Mouse (Mus musculus): Measurements from ENCODE around the gene Zfp59. TPM values are rescaled to one million over a fixed set of nuclear protein-coding genes. Genes with fewer than 3 reads are reported as not detected.

The Zfp59 gene
- total and polyA plus RNA-seq, 2 experiments from 2014 or later: 3.6 to 5.5 TPM

GRCm38 (mm10) chr7:27818526-27819110 is 19.8 kb upstream of the Zfp59 start:
- Histone ChIP-seq H3K4me2 (ENCODE audit: low read depth, low read length) (no peak overlapping the region), H3K4me1 (ENCODE audit: control insufficient read depth, insufficient read depth) (no peaks in the 10 kb centered on the region), H3K36me3 (replicated peaks; ENCODE audit: control insufficient read depth, insufficient read depth, low read length) (peaks cover 22% of the 10 kb centered on the region), H3K9ac (replicated peaks; ENCODE audit: low read depth, low read length) (no peak overlapping the region), H3K27ac (ENCODE audit: low read depth) (no peak overlapping the region), H3K4me3 (ENCODE audit: low read depth, low read length) (no peak overlapping the region), H3K27me3 (ENCODE audit: control insufficient read depth, insufficient read depth, low read length) (no peaks in the 10 kb centered on the region), H3K9me3 (replicated peaks; ENCODE audit: control insufficient read depth, low read length) (no peaks in the 10 kb centered on the region)
- no peak for ATAC-seq (ENCODE audit: insufficient read depth, low read depth)
- TF ChIP-seq CTCF (IDR thresholded peaks at IDR 0.05; ENCODE audit: low read depth) (no peak), EP300 (IDR thresholded peaks at IDR 0.05; ENCODE audit: low read depth) (no peak)
- WGBS: 90% methylated on average over 7 of the region's 7 CpGs
- no peak for DNase-seq (ENCODE audit: low spot score)

GRCm38 (mm10) chr7:27822611-27823010 is 15.8 kb upstream of the Zfp59 start:
- H3K4me1 ChIP-seq (ENCODE audit: control insufficient read depth, insufficient read depth): no peaks in the 10 kb centered on the region
- no peak for TF ChIP-seq EP300 (IDR thresholded peaks at IDR 0.05; ENCODE audit: low read depth)
- no peak for TF ChIP-seq CTCF (IDR thresholded peaks at IDR 0.05; ENCODE audit: low read depth)
- no peak for DNase-seq (ENCODE audit: low spot score)

DNA sequence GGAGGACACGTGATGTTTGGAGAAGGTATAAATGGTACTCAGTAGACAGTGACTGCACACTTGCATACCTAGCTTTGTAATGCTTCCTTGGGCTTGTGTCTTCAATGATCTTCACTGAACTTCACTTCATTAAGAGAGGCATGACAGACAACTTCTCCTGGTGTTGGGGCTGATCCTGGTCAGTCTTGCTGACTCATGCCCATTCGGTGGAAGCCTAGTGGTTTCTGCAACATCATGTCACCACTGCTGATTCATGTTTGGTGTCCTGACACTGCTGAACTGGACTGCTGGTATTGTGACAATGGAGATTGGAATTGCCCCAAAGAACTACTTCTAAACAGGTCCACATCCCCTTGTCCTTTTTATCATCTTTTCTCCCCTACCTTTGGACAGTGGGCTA is 4.3 kb upstream of the Zfp59 start:
- 72% methylated on average over 2 of the region's 2 CpGs for WGBS
- no peak overlapping the region for H3K9ac ChIP-seq (replicated peaks; ENCODE audit: low read depth, low read length)
- H3K4me2 ChIP-seq (ENCODE audit: low read depth, low read length): no peak overlapping the region
- H3K9me3 ChIP-seq (replicated peaks; ENCODE audit: control insufficient read depth, low read length): no peaks in the 10 kb centered on the region
- H3K4me1 ChIP-seq (ENCODE audit: control insufficient read depth, insufficient read depth): no peaks in the 10 kb centered on the region
- H3K27ac ChIP-seq (ENCODE audit: low read depth): no peak overlapping the region
- DNase-seq (ENCODE audit: low spot score) (no peak), ATAC-seq (ENCODE audit: insufficient read depth, low read depth) (no peak)
- H3K36me3 ChIP-seq (replicated peaks; ENCODE audit: control insufficient read depth, insufficient read depth, low read length): no peaks in the 10 kb centered on the region
- no peaks in the 10 kb centered on the region for H3K27me3 ChIP-seq (ENCODE audit: control insufficient read depth, insufficient read depth, low read length)
- no peak overlapping the region for H3K4me3 ChIP-seq (ENCODE audit: low read depth, low read length)
- TF ChIP-seq EP300 (IDR thresholded peaks at IDR 0.05; ENCODE audit: low read depth) (no peak), CTCF (IDR thresholded peaks at IDR 0.05; ENCODE audit: low read depth) (no peak)

More at GRCm38 (mm10) chr7:27822611-27823010, 15.8 kb upstream of the Zfp59 start:
- no peak overlapping the region for H3K4me3 ChIP-seq (ENCODE audit: low read depth, low read length)
- peaks cover 15% of the 10 kb centered on the region for H3K36me3 ChIP-seq (replicated peaks; ENCODE audit: control insufficient read depth, insufficient read depth, low read length)
- no peak overlapping the region for H3K9ac ChIP-seq (replicated peaks; ENCODE audit: low read depth, low read length)
- ATAC-seq (ENCODE audit: insufficient read depth, low read depth): no peak
- H3K27me3 ChIP-seq (ENCODE audit: control insufficient read depth, insufficient read depth, low read length): no peaks in the 10 kb centered on the region
- H3K4me2 ChIP-seq (ENCODE audit: low read depth, low read length): no peak overlapping the region
- H3K9me3 ChIP-seq (replicated peaks; ENCODE audit: control insufficient read depth, low read length): 0 out of 2 replicates have a peak, but pooled peaks cover 7% of the 10 kb centered on the region
- no peak overlapping the region for H3K27ac ChIP-seq (ENCODE audit: low read depth)

GRCm38 (mm10) chr7:27837896-27838295 is 511 bp upstream of the Zfp59 start:
- no peak for ATAC-seq (ENCODE audit: insufficient read depth, low read depth)
- Histone ChIP-seq H3K9me3 (replicated peaks; ENCODE audit: control insufficient read depth, low read length) (no peaks in the 10 kb centered on the region), H3K36me3 (replicated peaks; ENCODE audit: control insufficient read depth, insufficient read depth, low read length) (no peaks in the 10 kb centered on the region), H3K9ac (replicated peaks; ENCODE audit: low read depth, low read length) (peak overlapping the region; percentile 64), H3K4me3 (ENCODE audit: low read depth, low read length) (peak overlapping the region; percentile 66), H3K4me2 (ENCODE audit: low read depth, low read length) (peak overlapping the region; percentile 73), H3K27me3 (ENCODE audit: control insufficient read depth, insufficient read depth, low read length) (no peaks in the 10 kb centered on the region), H3K27ac (ENCODE audit: low read depth) (peak overlapping the region; percentile 86), H3K4me1 (ENCODE audit: control insufficient read depth, insufficient read depth) (no peaks in the 10 kb centered on the region)
- no peak for TF ChIP-seq EP300 (IDR thresholded peaks at IDR 0.05; ENCODE audit: low read depth)
- WGBS: 39% methylated on average over 6 of the region's 6 CpGs
- no peak for DNase-seq (ENCODE audit: low spot score)

GRCm38 (mm10) chr7:27839596-27839995 is 1.2 kb downstream of the Zfp59 start:
- Histone ChIP-seq H3K9me3 (replicated peaks; ENCODE audit: control insufficient read depth, low read length) (no peaks in the 10 kb centered on the region), H3K4me1 (ENCODE audit: control insufficient read depth, insufficient read depth) (no peaks in the 10 kb centered on the region), H3K9ac (replicated peaks; ENCODE audit: low read depth, low read length) (no peak overlapping the region), H3K27ac (ENCODE audit: low read depth) (no peak overlapping the region), H3K4me3 (ENCODE audit: low read depth, low read length) (no peak overlapping the region), H3K4me2 (ENCODE audit: low read depth, low read length) (no peak overlapping the region), H3K27me3 (ENCODE audit: control insufficient read depth, insufficient read depth, low read length) (no peaks in the 10 kb centered on the region), H3K36me3 (replicated peaks; ENCODE audit: control insufficient read depth, insufficient read depth, low read length) (peaks cover 1% of the 10 kb centered on the region; the same call in 1 of the 2 replicates)
- TF ChIP-seq CTCF (IDR thresholded peaks at IDR 0.05; ENCODE audit: low read depth) (no peak), EP300 (IDR thresholded peaks at IDR 0.05; ENCODE audit: low read depth) (no peak)
- ATAC-seq (ENCODE audit: insufficient read depth, low read depth) (no peak), DNase-seq (ENCODE audit: low spot score) (no peak)
- WGBS: 94% methylated on average over 7 of the region's 7 CpGs

GRCm38 (mm10) chr7:27840104-27840503 is 1.7 kb downstream of the Zfp59 start:
- no peaks in the 10 kb centered on the region for H3K9me3 ChIP-seq (replicated peaks; ENCODE audit: control insufficient read depth, low read length)
- H3K27ac ChIP-seq (ENCODE audit: low read depth): no peak overlapping the region
- no peaks in the 10 kb centered on the region for H3K4me1 ChIP-seq (ENCODE audit: control insufficient read depth, insufficient read depth)
- peaks cover 6% of the 10 kb centered on the region for H3K36me3 ChIP-seq (replicated peaks; ENCODE audit: control insufficient read depth, insufficient read depth, low read length)
- no peaks in the 10 kb centered on the region for H3K27me3 ChIP-seq (ENCODE audit: control insufficient read depth, insufficient read depth, low read length)
- ATAC-seq (ENCODE audit: insufficient read depth, low read depth) (no peak), DNase-seq (ENCODE audit: low spot score) (no peak)
- no peak overlapping the region for H3K4me3 ChIP-seq (ENCODE audit: low read depth, low read length)
- no peak for TF ChIP-seq CTCF (IDR thresholded peaks at IDR 0.05; ENCODE audit: low read depth)
- no peak for TF ChIP-seq EP300 (IDR thresholded peaks at IDR 0.05; ENCODE audit: low read depth)
- no peak overlapping the region for H3K9ac ChIP-seq (replicated peaks; ENCODE audit: low read depth, low read length)
- H3K4me2 ChIP-seq (ENCODE audit: low read depth, low read length): no peak overlapping the region
- 87% methylated on average over 6 of the region's 6 CpGs for WGBS
